Comparison of ENCODE assay signal across 33 mouse cellular contexts in genomic region chr1:185639486-185639885, GRCm38 (mm10).
"Had no signal": no experiment of that assay in that cellular context is flagged by ENCODE, and none has a peak within 500 bp of the region (broad histone marks: within the 10 kb centered on the region; RNA-seq: fewer than 3 reads in every experiment).

No protein-coding gene starts in this region.

- H3K27ac ChIP-seq: heart, embryonic 13.5 days; heart, embryonic 15.5 days; hindbrain, embryonic 10.5 days; hindbrain, embryonic 12.5 days; hindbrain, embryonic 13.5 days; hindbrain, embryonic 14.5 days; hindbrain, embryonic 15.5 days; hindbrain, postnatal 0 days; intestine, embryonic 15.5 days; kidney, embryonic 15.5 days; kidney, postnatal 0 days; layer of hippocampus, adult 2 months; left cerebral cortex, adult 2 months had no signal

- H3K4me2 ChIP-seq: heart, embryonic 13.5 days; heart, embryonic 15.5 days; hindbrain, embryonic 12.5 days; hindbrain, embryonic 13.5 days; hindbrain, embryonic 14.5 days; hindbrain, embryonic 15.5 days; intestine, embryonic 15.5 days; kidney, embryonic 15.5 days had no signal

- H3K4me3 ChIP-seq: heart, embryonic 13.5 days; heart, embryonic 15.5 days; hindbrain, embryonic 10.5 days; hindbrain, embryonic 12.5 days; hindbrain, embryonic 13.5 days; hindbrain, embryonic 15.5 days; intestine, embryonic 15.5 days; kidney, embryonic 15.5 days; layer of hippocampus, adult 2 months; left cerebral cortex, adult 2 months had no signal

- H3K36me3 ChIP-seq: heart, embryonic 13.5 days; heart, embryonic 15.5 days; hindbrain, embryonic 10.5 days; hindbrain, embryonic 12.5 days; hindbrain, embryonic 13.5 days; hindbrain, embryonic 15.5 days; intestine, embryonic 15.5 days; kidney, embryonic 15.5 days had no signal

- H3K27me3 ChIP-seq: heart, embryonic 13.5 days; heart, embryonic 15.5 days; hindbrain, embryonic 12.5 days; hindbrain, embryonic 13.5 days; hindbrain, embryonic 15.5 days; intestine, embryonic 15.5 days; kidney, embryonic 15.5 days had no signal

- H3K9ac ChIP-seq: heart, embryonic 13.5 days; heart, embryonic 15.5 days; hindbrain, embryonic 12.5 days; hindbrain, embryonic 13.5 days; hindbrain, embryonic 14.5 days; hindbrain, embryonic 15.5 days; intestine, embryonic 15.5 days; kidney, embryonic 15.5 days had no signal

- H3K9me3 ChIP-seq: heart, embryonic 13.5 days; heart, embryonic 15.5 days; hindbrain, embryonic 10.5 days; hindbrain, embryonic 12.5 days; hindbrain, embryonic 13.5 days; hindbrain, embryonic 15.5 days; intestine, embryonic 15.5 days; kidney, embryonic 15.5 days had no signal

- DNase-seq: heart, postnatal 10 days; heart, postnatal 14 days; heart, postnatal 36 days; heart, postnatal 4 days; kidney, adult 11 months; kidney, adult 18-20 months; kidney, adult 2 months; kidney, adult 8-10 months; kidney, adult 9 months; kidney, postnatal 10 days; kidney, postnatal 14 days; kidney, postnatal 25 days; kidney, postnatal 36 days; kidney, postnatal 4 days; layer of hippocampus, adult 9-11 months; layer of hippocampus, postnatal 36 days had no signal

- H3K4me1 ChIP-seq: heart, embryonic 13.5 days; heart, embryonic 15.5 days; hindbrain, embryonic 10.5 days; hindbrain, embryonic 12.5 days; hindbrain, embryonic 13.5 days; hindbrain, embryonic 15.5 days; intestine, embryonic 15.5 days; kidney, embryonic 15.5 days had no signal

- ATAC-seq: hindbrain, embryonic 16.5 days; hindbrain, postnatal 0 days; inflammation-experienced regulatory T-cells, adult 6 months; intestine, embryonic 15.5 days; intestine, embryonic 16.5 days; intestine, postnatal 0 days had no signal
